Mouse (Mus musculus): ENCODE results near the gene Nox3. TPM values are rescaled to one million over a fixed set of nuclear protein-coding genes. Genes with fewer than 3 reads are reported as not detected.
A peak's percentile ranks its signal among the peaks of the same experiment; 100 is the strongest.

The Nox3 gene
- polyA plus RNA-seq, 1 experiment from 2014 or later: not detected

DNA sequence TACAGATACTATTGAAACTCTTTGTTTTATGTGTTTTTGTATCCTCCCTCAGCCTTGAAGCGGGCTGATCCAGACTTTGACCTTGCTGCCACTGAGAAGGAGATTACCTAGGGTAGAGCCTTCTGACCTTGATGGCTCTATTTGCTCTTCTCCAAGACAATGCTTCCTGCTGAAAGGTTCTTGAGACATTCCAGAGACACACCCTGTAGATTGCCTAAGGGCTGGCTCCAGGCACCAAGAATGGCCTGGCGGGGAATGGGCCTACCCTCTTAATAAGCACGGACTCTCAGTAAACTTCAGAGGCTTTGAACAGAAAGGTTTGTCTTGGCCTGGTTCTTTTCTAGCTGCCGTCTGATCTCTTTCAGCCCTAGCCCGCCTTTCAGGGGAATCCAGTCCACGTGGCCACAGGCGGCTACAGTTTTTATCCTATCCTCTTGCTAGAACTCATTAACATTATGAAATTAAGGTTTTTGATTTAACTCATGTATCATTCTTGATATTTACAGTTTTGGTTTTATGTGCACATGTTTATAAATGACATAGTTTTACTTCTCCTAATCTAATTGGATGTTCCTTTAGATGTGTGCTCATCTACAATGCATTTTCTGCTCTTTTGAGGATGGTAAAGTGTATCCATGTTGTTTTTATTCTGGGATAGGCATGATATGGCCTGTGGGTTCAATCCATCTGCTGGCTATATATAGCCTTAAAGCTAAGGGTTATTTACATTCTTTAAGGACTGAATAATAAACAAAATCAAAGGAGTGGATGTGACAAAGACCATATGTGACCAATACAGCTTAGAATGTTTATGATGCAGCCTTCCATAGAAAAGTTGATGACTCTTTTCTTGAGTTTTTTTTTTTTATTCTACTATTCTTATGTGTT, 79.5 kb downstream of the Nox3 start:
- H3K4me2 ChIP-seq: no peak overlapping the region
- 46% methylated on average over 7 of the region's 7 CpGs for WGBS (ENCODE audit: insufficient replicate concordance)
- no peak overlapping the region for H3K9ac ChIP-seq (ENCODE audit: low read depth, low read length)
- no peaks in the 10 kb centered on the region for H3K27me3 ChIP-seq (ENCODE audit: control insufficient read depth, insufficient read depth, low read length)
- no peaks in the 10 kb centered on the region for H3K9me3 ChIP-seq (replicated peaks; ENCODE audit: control insufficient read depth, low read length)
- H3K4me1 ChIP-seq (ENCODE audit: control insufficient read depth, insufficient read depth, low read length): no peaks in the 10 kb centered on the region
- H3K27ac ChIP-seq (ENCODE audit: low read depth, low read length): no peak overlapping the region
- H3K4me3 ChIP-seq (ENCODE audit: low read depth, low read length): no peak overlapping the region
- H3K36me3 ChIP-seq (ENCODE audit: control insufficient read depth, insufficient read depth, low read length): no peaks in the 10 kb centered on the region
- no peak for ATAC-seq (replicated peaks; ENCODE audit: insufficient number of reproducible peaks, low FRiP score, low TSS enrichment)

DNA sequence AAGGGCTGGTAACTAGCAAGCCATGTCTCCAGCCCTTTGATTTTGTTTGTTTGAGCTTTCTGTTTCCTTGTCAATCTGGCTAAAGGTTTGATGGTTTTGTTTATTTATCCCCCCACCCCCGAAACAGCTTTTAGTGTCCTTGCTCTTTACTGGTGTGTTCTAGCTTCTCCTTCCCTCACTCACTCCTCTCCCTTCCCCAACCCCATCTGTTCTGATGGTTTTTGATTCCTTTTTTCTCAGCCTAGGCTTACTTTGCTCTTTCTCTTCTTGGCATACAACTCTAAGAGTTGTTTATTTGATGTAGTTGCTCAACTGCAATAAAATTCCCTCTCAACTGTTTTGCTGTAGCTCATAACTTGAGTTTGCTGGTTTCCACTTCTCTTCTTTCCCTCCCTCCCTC, 80.5 kb downstream of the Nox3 start:
- Histone ChIP-seq H3K4me2 (no peak overlapping the region), H3K27me3 (ENCODE audit: control insufficient read depth, insufficient read depth, low read length) (no peaks in the 10 kb centered on the region), H3K9me3 (replicated peaks; ENCODE audit: control insufficient read depth, low read length) (no peaks in the 10 kb centered on the region), H3K36me3 (ENCODE audit: control insufficient read depth, insufficient read depth, low read length) (no peaks in the 10 kb centered on the region), H3K4me1 (ENCODE audit: control insufficient read depth, insufficient read depth, low read length) (no peaks in the 10 kb centered on the region), H3K27ac (ENCODE audit: low read depth, low read length) (no peak overlapping the region), H3K4me3 (ENCODE audit: low read depth, low read length) (no peak overlapping the region), H3K9ac (ENCODE audit: low read depth, low read length) (no peak overlapping the region)
- 31% methylated on average over 1 of the region's 1 CpGs for WGBS (ENCODE audit: insufficient replicate concordance)
- no peak for ATAC-seq (replicated peaks; ENCODE audit: insufficient number of reproducible peaks, low FRiP score, low TSS enrichment)

DNA sequence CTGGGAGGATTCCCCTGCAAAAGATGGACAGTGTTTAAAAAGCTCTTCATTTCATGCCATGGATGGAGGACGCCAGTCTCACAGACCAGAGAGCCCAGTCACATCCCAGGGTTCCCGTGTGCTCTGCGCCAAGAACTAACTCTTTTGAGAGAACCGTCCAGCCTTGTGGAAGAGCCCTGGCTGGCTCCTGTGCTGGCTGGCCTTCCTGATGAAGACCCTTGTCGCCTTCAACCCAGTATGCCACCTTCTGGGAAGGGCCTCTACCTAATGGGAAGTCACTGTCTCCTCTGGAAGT, 84.3 kb downstream of the Nox3 start:
- no peak for ATAC-seq (replicated peaks; ENCODE audit: insufficient number of reproducible peaks, low FRiP score, low TSS enrichment)
- no peak overlapping the region for H3K4me3 ChIP-seq (ENCODE audit: low read depth, low read length)
- no peaks in the 10 kb centered on the region for H3K36me3 ChIP-seq (ENCODE audit: control insufficient read depth, insufficient read depth, low read length)
- no peak overlapping the region for H3K9ac ChIP-seq (ENCODE audit: low read depth, low read length)
- no peaks in the 10 kb centered on the region for H3K4me1 ChIP-seq (ENCODE audit: control insufficient read depth, insufficient read depth, low read length)
- H3K4me2 ChIP-seq: no peak overlapping the region
- H3K9me3 ChIP-seq (replicated peaks; ENCODE audit: control insufficient read depth, low read length): no peaks in the 10 kb centered on the region
- no peak overlapping the region for H3K27ac ChIP-seq (ENCODE audit: low read depth, low read length)
- WGBS (ENCODE audit: insufficient replicate concordance): 83% methylated on average over 5 of the region's 5 CpGs
- H3K27me3 ChIP-seq (ENCODE audit: control insufficient read depth, insufficient read depth, low read length): no peaks in the 10 kb centered on the region

DNA sequence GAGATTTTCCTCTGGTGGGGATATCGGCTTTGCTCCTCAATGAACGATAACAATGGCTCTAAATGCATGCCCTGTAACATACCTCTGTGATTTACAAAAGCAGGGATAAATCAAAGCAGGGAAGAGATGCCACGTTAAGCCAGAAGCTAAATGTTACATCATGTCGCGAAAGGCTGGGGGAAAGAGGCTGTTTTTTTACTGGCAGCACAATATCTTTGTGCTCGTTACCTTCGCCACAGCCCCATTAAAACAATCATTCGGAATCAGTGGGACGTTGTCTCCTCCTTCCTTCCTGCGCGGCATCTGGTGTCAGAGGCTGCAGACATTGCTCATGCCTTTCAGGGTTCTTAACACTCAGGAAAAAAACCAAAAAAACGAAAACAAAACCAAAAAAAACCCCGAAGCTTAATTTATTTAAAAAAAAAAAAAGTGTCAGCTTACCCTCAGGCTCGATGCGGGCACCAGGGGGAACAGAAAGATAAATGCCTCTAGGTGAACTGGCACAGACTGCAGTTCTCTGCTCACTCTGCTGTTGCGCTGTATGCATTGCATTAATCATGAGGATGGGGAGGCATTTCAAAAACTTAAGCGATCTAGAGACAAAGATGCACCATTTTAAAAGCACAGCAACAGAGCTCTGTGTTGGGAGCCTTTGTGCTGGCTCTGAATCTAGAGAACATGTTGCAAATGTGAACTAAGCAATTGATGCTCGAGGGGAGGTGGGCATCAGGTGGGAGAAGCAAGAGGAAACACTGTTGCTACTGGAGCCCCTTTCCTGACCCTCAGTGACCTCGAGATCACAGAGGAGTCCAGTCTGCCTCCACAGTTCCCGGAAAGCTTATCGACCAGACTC, 84.9 kb downstream of the Nox3 start:
- Histone ChIP-seq H3K27me3 (ENCODE audit: control insufficient read depth, insufficient read depth, low read length) (no peaks in the 10 kb centered on the region), H3K9me3 (replicated peaks; ENCODE audit: control insufficient read depth, low read length) (no peaks in the 10 kb centered on the region), H3K36me3 (ENCODE audit: control insufficient read depth, insufficient read depth, low read length) (no peaks in the 10 kb centered on the region), H3K4me2 (peak overlapping the region; percentile 11), H3K4me1 (ENCODE audit: control insufficient read depth, insufficient read depth, low read length) (no peaks in the 10 kb centered on the region), H3K9ac (ENCODE audit: low read depth, low read length) (no peak overlapping the region), H3K27ac (ENCODE audit: low read depth, low read length) (no peak overlapping the region), H3K4me3 (ENCODE audit: low read depth, low read length) (no peak overlapping the region)
- ATAC-seq (replicated peaks; ENCODE audit: insufficient number of reproducible peaks, low FRiP score, low TSS enrichment): no peak
- WGBS (ENCODE audit: insufficient replicate concordance): 30% methylated on average over 21 of the region's 21 CpGs

DNA sequence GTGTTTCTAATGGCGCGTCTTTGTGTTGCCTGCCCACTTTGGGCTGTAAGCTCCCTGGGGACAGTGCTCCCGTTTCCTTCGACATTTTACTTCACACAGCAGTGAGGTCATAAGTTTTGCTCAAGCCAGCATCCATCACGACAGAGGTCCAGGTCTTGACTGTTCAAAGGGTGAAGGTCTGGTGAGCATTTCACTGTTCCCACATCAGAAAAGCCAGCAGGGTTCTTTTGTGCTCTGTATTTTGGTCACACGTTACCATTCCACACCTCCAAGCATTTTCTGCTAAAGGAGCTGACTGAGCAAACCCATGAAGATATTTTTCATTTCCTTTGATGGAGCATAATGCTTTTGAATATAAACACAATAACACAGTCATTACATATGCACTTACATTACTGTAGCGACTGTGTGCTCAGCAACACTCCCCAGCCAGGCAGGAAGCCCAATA, 85.7 kb downstream of the Nox3 start:
- Histone ChIP-seq H3K27me3 (ENCODE audit: control insufficient read depth, insufficient read depth, low read length) (no peaks in the 10 kb centered on the region), H3K9me3 (replicated peaks; ENCODE audit: control insufficient read depth, low read length) (no peaks in the 10 kb centered on the region), H3K4me1 (ENCODE audit: control insufficient read depth, insufficient read depth, low read length) (no peaks in the 10 kb centered on the region), H3K4me2 (no peak overlapping the region), H3K36me3 (ENCODE audit: control insufficient read depth, insufficient read depth, low read length) (no peaks in the 10 kb centered on the region), H3K4me3 (ENCODE audit: low read depth, low read length) (no peak overlapping the region), H3K27ac (ENCODE audit: low read depth, low read length) (no peak overlapping the region), H3K9ac (ENCODE audit: low read depth, low read length) (no peak overlapping the region)
- 65% methylated on average over 7 of the region's 7 CpGs for WGBS (ENCODE audit: insufficient replicate concordance)
- no peak for ATAC-seq (replicated peaks; ENCODE audit: insufficient number of reproducible peaks, low FRiP score, low TSS enrichment)

DNA sequence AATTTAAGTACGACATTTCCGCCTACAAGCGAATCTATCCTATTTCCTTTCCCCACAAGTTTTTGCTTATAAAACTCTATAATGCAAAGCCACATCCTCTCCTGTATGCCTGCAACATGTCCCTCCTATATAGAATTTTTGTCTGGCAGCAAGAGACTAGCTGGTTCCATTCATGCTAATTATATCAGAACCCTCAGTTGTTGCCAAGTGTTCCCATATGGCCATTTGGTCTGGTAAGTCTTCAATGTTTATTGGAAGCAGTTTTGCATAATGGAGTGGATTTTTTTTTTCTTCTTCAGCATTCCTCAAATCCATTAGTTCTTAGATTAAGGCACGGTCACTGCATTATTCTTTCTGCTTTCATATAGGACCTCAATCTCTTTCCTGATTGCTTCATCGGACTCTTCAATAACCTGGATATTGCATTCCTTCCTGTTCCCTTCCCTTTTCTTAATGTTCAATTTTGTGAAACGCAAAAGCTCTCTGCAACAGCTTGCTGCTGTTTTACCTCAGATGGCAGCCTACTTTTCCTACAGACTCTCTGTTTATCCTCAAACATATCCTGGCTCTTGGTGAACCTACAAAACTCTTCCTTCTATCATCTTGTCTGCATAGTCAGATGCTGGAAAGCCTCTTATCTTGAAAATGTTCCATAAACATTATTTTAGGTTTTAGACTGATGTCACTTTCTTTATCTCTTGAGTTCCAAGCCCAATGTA, 92.9 kb downstream of the Nox3 start:
- no peak overlapping the region for H3K4me3 ChIP-seq (ENCODE audit: low read depth, low read length)
- H3K9ac ChIP-seq (ENCODE audit: low read depth, low read length): no peak overlapping the region
- WGBS (ENCODE audit: insufficient replicate concordance): 83% methylated on average over 6 of the region's 6 CpGs
- no peaks in the 10 kb centered on the region for H3K36me3 ChIP-seq (ENCODE audit: control insufficient read depth, insufficient read depth, low read length)
- H3K4me2 ChIP-seq: no peak overlapping the region
- no peaks in the 10 kb centered on the region for H3K4me1 ChIP-seq (ENCODE audit: control insufficient read depth, insufficient read depth, low read length)
- H3K27ac ChIP-seq (ENCODE audit: low read depth, low read length): no peak overlapping the region
- no peaks in the 10 kb centered on the region for H3K27me3 ChIP-seq (ENCODE audit: control insufficient read depth, insufficient read depth, low read length)
- no peak for ATAC-seq (replicated peaks; ENCODE audit: insufficient number of reproducible peaks, low FRiP score, low TSS enrichment)
- H3K9me3 ChIP-seq (replicated peaks; ENCODE audit: control insufficient read depth, low read length): no peaks in the 10 kb centered on the region

DNA sequence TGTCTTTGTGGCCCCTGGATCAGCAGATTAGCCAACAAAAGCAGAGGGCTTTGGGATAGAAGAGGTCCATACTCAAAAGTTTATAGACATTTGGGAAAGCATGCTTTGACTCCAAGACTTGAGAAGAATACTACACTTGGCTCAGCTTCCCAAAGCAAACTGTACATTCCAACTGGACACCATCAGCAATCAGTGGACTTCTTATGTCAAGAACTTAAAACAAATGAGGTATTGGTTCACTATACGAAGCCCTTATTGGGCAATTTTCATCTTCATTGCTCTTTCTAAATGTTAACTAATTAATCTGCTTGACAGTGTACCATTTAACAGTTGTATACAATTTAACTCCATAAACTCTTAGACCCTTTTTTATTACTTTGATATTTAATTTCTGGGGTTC, 97.7 kb downstream of the Nox3 start:
- Histone ChIP-seq H3K27me3 (ENCODE audit: control insufficient read depth, insufficient read depth, low read length) (no peaks in the 10 kb centered on the region), H3K4me2 (no peak overlapping the region), H3K27ac (ENCODE audit: low read depth, low read length) (no peak overlapping the region), H3K9me3 (replicated peaks; ENCODE audit: control insufficient read depth, low read length) (no peaks in the 10 kb centered on the region), H3K4me1 (ENCODE audit: control insufficient read depth, insufficient read depth, low read length) (no peaks in the 10 kb centered on the region), H3K9ac (ENCODE audit: low read depth, low read length) (no peak overlapping the region), H3K36me3 (ENCODE audit: control insufficient read depth, insufficient read depth, low read length) (no peaks in the 10 kb centered on the region), H3K4me3 (ENCODE audit: low read depth, low read length) (no peak overlapping the region)
- no peak for ATAC-seq (replicated peaks; ENCODE audit: insufficient number of reproducible peaks, low FRiP score, low TSS enrichment)
- WGBS (ENCODE audit: insufficient replicate concordance): 90% methylated on average over 1 of the region's 1 CpGs

DNA sequence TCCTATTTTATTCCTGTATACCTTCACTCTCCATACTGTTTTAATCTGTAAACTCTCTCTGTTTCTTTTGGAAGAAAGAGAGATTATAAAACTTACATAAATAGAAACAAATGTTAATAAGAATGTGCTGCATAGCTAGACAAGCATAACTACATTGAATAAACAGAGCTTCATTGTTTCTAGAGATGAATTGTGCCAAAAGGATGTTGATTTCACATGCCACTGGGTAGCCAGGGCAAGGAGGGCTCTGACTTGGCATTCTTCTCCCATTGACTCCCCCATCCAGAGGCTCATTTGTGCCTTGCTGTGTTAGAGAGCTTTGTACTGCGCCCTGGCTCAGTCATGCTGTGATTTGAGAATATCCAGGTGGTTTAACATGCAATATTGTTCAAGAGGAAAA, 98.2 kb downstream of the Nox3 start:
- WGBS (ENCODE audit: insufficient replicate concordance): 74% methylated on average over 1 of the region's 1 CpGs
- Histone ChIP-seq H3K27me3 (ENCODE audit: control insufficient read depth, insufficient read depth, low read length) (no peaks in the 10 kb centered on the region), H3K9ac (ENCODE audit: low read depth, low read length) (no peak overlapping the region), H3K4me1 (ENCODE audit: control insufficient read depth, insufficient read depth, low read length) (no peaks in the 10 kb centered on the region), H3K9me3 (replicated peaks; ENCODE audit: control insufficient read depth, low read length) (no peaks in the 10 kb centered on the region), H3K27ac (ENCODE audit: low read depth, low read length) (no peak overlapping the region), H3K36me3 (ENCODE audit: control insufficient read depth, insufficient read depth, low read length) (no peaks in the 10 kb centered on the region), H3K4me3 (ENCODE audit: low read depth, low read length) (no peak overlapping the region), H3K4me2 (no peak overlapping the region)
- ATAC-seq (replicated peaks; ENCODE audit: insufficient number of reproducible peaks, low FRiP score, low TSS enrichment): no peak
